Mouse (Mus musculus) retina, postnatal 7 days (tissue): Measurements from ENCODE around the gene Nrxn3.

Experiments
- DNase-seq: peaks from one replicate; pipeline ENCODE4 v3.0.0-alpha.2; 2012; ENCODE audit warnings: low read depth, low spot score

Gene Nrxn3

GRCm38 (mm10) chr12:89174306-89175159 is 451.9 kb downstream of the Nrxn3 start:
- no peak for DNase-seq

GRCm38 (mm10) chr12:89179970-89180666 is 457.4 kb downstream of the Nrxn3 start:
- no peak for DNase-seq

DNA sequence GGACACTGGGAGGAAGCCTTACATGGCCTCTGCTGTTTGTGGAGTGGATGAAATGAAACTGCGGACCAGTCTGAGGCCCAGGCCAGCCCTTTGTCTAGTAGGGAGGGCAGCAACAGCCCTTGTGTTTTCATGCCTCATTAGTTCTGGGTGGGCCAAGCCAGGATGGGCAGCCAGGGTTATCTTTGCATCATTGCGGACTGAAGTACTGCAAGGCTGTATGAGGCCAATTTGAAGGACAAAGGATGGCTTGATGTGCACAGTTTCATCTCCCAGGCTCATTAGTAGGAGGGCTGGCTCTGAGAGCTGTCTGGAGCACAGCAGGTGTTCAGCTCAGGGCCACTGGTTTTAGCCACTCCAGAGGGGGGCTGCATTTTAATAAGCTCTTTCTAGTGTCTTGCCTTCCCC is 458.5 kb downstream of the Nrxn3 start:
- peak; percentile 21 for DNase-seq

DNA sequence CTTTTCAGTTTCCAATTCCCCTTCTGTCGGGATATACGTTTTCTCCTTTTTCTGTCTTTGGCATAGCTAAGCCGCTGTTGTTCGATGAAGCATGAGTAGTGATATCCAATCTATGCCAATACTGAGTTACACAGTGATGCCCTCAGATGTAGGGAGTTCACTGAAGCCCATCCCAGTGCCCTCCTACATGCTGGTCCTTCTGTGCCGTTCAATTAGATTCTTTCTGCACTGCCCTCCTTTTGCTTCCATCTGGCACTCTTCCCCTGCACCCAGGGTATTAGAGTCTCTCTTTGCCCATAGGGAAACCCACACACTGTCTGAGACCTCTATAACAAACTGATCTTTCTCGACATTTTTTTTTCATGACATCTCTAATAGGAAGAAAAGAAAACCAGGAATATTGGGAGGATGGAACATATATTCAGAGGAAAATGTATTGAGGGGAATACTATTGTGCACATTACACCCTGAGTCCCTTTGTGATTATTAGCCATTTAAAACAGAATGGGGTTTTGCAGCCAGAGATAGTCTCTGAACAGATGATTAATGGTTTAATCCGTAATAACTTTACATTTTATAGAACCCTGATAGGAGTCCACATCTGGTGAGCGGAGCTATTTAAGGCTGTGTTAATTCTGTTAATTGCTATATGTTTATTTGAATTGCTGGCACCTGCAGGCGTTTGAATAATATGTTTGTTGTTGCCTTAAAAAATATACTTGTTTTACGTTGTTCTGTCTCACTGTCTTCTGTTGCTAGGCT is 476.3 kb downstream of the Nrxn3 start:
- DNase-seq: no peak

DNA sequence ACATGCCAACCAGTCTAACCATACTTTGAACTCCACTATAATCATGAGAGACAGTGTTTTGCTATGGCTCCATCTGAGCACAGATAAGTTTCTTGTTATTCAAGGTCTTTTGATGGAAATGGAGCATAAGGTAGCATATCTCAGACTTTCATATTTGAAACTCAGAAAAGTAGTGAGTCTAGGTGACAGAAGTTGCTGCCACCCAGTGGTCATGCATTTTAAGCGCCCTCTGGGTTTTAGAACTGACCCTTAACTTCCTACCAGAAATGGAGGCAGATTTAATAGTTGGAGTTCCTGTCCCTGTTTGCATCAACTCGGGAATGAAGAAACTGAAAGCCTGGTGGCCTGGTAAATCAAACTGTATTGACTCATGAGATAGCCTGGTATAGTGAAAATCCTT is 488.9 kb downstream of the Nrxn3 start:
- DNase-seq: no peak

DNA sequence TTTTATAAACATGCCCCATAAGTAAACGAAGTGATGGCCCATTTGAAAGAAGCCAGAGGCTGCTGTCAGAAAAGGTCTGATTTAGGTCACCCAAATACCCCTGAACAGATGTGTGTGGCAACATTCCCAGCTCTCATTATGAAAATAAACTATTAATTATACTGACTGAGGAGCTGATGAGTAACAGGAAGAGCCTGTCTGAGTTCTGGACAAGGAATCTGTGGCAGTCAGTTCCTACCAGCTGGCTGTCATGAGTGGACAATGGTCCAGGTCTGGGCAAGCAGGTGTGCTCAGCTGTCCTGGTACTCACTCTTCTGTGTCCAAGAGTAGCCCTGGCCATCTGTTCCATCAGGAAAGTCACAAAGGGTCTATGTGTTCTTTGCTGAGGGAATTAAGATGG is 517.1 kb downstream of the Nrxn3 start:
- no peak for DNase-seq

DNA sequence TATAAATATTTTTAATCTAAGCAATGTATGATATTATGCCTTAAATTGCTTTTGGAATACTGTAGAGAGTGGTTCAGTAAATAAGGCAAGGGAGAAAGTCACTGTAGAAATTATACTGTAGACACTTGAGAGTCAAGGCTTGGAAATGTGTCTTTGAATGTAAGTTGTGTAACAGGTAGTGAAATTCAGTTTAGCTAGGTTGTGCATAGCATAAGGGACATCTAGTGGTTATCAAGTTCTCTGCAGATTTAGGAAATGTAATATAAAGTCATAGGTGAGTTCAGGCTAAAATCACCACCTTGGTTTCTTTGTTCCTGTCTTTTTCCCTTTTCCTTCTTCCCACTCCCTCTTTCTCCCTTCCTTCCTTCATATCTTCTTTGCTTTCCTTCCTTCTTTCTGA is 518.9 kb downstream of the Nrxn3 start:
- DNase-seq: no peak

- no peak for DNase-seq
Measured at GRCm38 (mm10) chr12:89242476-89242875, 519.8 kb downstream of the Nrxn3 start.

DNA sequence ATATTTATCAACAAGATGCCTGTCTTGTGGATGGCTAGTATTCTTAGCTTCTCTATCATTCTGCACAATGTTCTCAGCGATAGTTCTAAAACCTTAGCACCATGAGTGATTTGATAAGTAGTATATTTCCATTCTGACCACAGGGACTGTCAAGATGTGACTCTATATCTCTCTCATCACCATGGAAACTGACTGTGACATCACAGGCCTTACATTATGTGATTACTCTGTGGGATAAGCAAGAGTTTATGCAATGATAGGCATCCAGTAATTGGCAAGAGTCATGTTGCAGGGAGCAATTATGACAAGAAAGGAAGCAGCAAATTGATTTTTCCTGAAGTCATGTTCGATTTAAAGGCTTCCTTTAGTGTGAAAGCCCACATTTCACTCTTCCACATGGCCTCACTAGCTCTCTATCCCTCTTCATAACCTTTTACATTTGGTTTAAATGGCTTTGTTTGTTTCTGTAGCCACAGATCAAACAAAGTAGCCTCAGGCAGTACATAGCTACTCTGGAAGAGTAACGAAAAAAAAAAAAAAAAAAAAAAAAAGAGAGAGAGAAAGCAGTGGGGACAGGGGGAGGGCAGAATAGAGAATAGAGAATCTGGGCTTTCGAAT is 532.7 kb downstream of the Nrxn3 start:
- no peak for DNase-seq

- no peak for DNase-seq
Measured at GRCm38 (mm10) chr12:89258879-89259278, 536.2 kb downstream of the Nrxn3 start.

- no peak for DNase-seq
Measured at GRCm38 (mm10) chr12:89260076-89260475, 537.4 kb downstream of the Nrxn3 start.

- DNase-seq: no peak
Measured at GRCm38 (mm10) chr12:89262261-89262660, 539.6 kb downstream of the Nrxn3 start.

- peak; percentile 39 for DNase-seq
Measured at GRCm38 (mm10) chr12:89282362-89283343, 560.0 kb downstream of the Nrxn3 start.

DNA sequence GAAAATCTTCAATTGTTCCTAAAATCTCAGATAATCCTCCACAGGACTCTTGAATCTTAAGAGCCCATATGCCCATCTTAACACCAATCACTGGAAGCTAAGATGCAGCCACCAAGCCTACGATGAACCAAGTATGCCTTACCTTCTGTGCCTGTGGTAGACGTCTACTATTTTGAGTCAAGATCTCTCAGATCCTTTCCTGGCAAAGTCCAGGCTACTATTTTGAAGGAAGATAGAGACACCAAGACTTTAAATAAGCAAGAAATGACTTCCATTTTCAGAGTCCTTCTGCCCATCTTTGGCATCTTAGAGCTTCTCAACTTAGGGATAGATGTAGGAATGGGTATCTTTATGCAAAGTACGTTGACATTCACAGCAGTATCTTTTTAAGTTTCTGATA is 561.7 kb downstream of the Nrxn3 start:
- no peak for DNase-seq

DNA sequence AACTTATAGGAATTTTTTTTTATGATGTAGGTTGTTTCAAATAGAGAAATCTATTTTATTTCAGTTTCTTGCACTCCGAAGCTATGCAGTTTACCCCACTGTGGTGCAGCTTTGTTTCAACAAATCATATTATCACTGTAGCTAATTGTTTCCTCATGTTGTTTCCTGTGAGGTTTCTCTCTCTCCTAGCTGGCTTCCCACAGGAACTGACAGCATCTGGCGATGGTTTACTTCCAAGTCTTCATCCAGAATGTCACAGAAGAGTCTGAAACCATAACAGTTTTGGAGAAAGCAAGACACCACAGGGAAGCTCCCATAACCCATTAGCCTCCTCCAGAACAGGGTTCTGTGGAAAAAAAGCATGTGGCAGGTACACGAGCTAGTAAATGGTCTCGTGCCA is 564.4 kb downstream of the Nrxn3 start:
- DNase-seq: no peak

- no peak for DNase-seq
Measured at GRCm38 (mm10) chr12:89289589-89290274, 567.1 kb downstream of the Nrxn3 start.

- no peak for DNase-seq
Measured at GRCm38 (mm10) chr12:89290736-89291574, 568.3 kb downstream of the Nrxn3 start.

DNA sequence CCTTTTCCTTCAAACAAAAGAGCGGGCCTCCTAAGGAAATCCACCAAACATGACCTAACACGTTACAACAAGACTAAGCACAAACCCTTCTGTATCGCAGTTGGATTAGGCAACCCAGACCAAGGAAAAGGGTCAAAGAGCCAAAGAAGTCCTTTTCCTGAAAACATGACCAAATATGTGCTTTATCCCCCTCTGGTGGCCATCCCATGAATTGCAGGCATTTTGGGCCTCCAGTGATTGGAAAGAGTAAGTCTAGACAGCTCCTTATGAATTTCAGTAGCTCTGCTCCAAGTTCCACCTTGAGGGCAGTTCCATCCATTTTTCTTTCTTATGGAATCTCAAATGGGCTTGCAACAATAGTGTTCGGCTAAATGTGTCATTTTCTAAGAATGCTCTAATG is 579.3 kb downstream of the Nrxn3 start:
- DNase-seq: peak; percentile 68

DNA sequence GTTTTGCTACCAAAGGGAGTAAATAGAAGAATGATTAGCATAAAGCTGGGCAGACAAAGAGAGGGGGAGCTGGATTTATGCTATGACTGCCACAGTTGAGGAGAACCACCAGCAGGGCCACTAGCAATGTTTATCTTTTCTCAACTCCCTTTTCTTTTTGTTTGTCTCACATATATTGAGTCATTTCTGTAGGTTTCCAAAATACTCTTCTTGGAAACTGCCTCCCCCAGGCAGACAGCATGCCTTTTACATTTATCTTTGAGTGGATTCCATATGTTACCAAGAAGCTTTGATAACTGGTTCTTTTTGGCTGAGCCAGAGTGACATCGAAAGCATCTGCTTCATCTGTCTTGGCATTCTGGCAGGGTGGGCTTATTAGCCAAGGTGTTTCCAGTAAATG is 587.5 kb downstream of the Nrxn3 start:
- no peak for DNase-seq
